Mouse (Mus musculus): ENCODE measurements at regions not wholly inside any gene's neighbourhood (a gene's known extent, or its start where the extent isn't known, plus 50 kb on each side); places are given as distances from the start of the nearest gene placed in this dataset.

DNA sequence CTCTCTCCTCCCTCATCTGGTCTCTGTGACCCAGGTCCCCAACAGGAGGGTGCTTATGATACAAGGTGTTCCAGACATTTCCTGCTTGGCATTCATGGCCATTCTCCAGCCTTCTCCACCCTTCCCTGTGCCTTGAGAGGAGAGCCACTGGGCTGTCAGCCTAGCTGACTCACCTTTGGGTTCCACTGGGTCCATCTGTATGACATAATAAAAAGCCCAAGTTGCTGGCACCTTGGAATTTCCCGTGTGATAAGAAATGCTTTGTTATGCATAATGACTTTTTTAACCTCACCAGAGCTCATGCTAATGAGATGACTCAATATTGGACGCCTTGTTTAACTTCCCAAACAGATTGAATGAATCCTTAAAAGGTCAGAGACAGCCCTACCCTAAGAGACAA, 236.2 kb downstream of the Fam43a start:
- Histone ChIP-seq H3K9ac (replicated peaks) (no peak overlapping the region), H3K4me2 (ENCODE audit: low read depth, low read length) (no peak overlapping the region), H3K27me3 (ENCODE audit: insufficient read depth, low read length) (no peaks in the 10 kb centered on the region), H3K36me3 (replicated peaks; ENCODE audit: insufficient read depth, low read length) (no peaks in the 10 kb centered on the region), H3K4me3 (ENCODE audit: low read depth, low read length) (no peak overlapping the region), H3K4me1 (ENCODE audit: insufficient read depth) (no peaks in the 10 kb centered on the region), H3K9me3 (ENCODE audit: low read length) (no peaks in the 10 kb centered on the region), H3K27ac (ENCODE audit: low read depth) (no peak overlapping the region)
- no peak for TF ChIP-seq EP300 (IDR thresholded peaks at IDR 0.05; ENCODE audit: low read depth)
- no peak for TF ChIP-seq CTCF (IDR thresholded peaks at IDR 0.05; ENCODE audit: low read depth)
- no peak for ATAC-seq
- 38% methylated on average over 2 of the region's 2 CpGs for WGBS (ENCODE audit: insufficient replicate concordance)
- no peak for DNase-seq

DNA sequence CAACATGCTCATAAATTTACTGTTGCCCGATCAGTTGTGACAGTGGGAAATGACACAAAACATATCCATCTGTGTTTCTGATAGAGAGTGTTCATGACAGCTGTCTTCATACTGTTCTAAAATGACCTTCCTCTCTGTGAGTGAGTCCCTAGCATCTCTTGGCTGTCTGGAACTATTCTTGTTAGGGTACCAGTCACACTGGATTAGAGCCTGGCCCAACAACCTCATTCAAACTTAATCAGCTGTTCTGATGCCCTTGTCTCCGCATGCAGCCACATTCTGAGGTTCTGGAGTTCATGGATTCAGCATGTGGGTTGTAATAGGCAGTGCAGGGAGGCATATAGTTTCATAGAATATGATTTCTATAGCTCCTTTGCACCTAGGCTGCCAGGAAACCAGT, 238.4 kb downstream of the Xxylt1 start:
- ATAC-seq (no peak), DNase-seq (no peak)
- TF ChIP-seq CTCF (IDR thresholded peaks at IDR 0.05; ENCODE audit: low read depth) (no peak), EP300 (IDR thresholded peaks at IDR 0.05; ENCODE audit: low read depth) (no peak)
- Histone ChIP-seq H3K4me2 (ENCODE audit: low read depth, low read length) (no peak overlapping the region), H3K4me3 (ENCODE audit: low read depth, low read length) (no peak overlapping the region), H3K4me1 (ENCODE audit: insufficient read depth) (no peaks in the 10 kb centered on the region), H3K36me3 (replicated peaks; ENCODE audit: insufficient read depth, low read length) (no peaks in the 10 kb centered on the region), H3K9me3 (ENCODE audit: low read length) (no peaks in the 10 kb centered on the region), H3K27me3 (ENCODE audit: insufficient read depth, low read length) (no peaks in the 10 kb centered on the region), H3K27ac (ENCODE audit: low read depth) (no peak overlapping the region), H3K9ac (replicated peaks) (no peak overlapping the region)
- 76% methylated on average over 2 of the region's 2 CpGs for WGBS (ENCODE audit: insufficient replicate concordance)

DNA sequence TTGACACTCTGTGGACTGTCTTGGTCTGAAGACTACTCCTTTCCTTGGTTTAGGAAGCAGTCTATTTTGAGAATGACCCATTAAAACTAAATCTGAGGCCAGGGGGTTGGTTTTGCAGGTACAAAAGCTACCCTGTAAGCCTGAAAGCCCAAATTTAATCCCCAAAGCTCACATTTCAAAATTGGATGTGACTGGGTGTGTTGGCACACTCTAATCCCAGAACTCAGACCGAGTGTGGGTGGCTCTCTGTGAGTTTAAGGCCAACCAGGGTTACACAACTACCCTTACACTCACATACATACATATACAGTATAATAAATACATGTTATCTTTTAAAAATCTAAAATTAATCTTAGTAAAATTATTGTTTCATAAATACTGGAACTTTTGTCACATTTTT, 228.6 kb downstream of the Xxylt1 start:
- H3K4me2 ChIP-seq (ENCODE audit: low read depth, low read length), result no peak overlapping the region
- H3K4me3 ChIP-seq (ENCODE audit: low read depth, low read length), result no peak overlapping the region
- H3K27ac ChIP-seq (ENCODE audit: low read depth), result no peak overlapping the region
- H3K4me1 ChIP-seq (ENCODE audit: insufficient read depth), result no peaks in the 10 kb centered on the region
- H3K36me3 ChIP-seq (replicated peaks; ENCODE audit: insufficient read depth, low read length), result no peaks in the 10 kb centered on the region
- ATAC-seq (no peak), DNase-seq (no peak)
- H3K9ac ChIP-seq (replicated peaks), result no peak overlapping the region
- H3K27me3 ChIP-seq (ENCODE audit: insufficient read depth, low read length), result no peaks in the 10 kb centered on the region
- TF ChIP-seq EP300 (IDR thresholded peaks at IDR 0.05; ENCODE audit: low read depth) (no peak), CTCF (IDR thresholded peaks at IDR 0.05; ENCODE audit: low read depth) (no peak)
- 61% methylated on average over 1 of the region's 1 CpGs for WGBS (ENCODE audit: insufficient replicate concordance)
- no peaks in the 10 kb centered on the region for H3K9me3 ChIP-seq (ENCODE audit: low read length)

DNA sequence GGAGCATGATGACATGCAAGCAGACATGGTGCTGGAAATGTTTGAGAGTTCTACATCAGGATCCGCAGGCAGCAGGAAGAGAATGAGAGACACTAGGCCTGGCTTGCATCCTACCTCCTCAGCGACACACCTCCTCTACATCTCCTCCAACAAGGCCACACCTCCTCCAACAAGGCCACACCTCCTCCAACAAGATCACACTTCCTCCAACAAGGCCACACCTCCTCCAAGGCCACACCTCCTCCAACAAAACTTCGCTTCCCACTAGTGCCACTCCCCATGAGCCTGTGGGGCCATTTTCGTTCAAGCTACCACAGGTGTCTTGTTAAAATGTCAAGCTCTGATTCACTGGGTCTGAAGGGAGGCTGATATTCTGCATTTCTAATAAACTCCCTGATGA, 226.5 kb downstream of the Xxylt1 start:
- TF ChIP-seq EP300 (IDR thresholded peaks at IDR 0.05; ENCODE audit: low read depth) (no peak), CTCF (IDR thresholded peaks at IDR 0.05; ENCODE audit: low read depth) (no peak)
- no peak overlapping the region for H3K9ac ChIP-seq (replicated peaks)
- 62% methylated on average over 4 of the region's 4 CpGs for WGBS (ENCODE audit: insufficient replicate concordance)
- no peak overlapping the region for H3K27ac ChIP-seq (ENCODE audit: low read depth)
- H3K4me3 ChIP-seq (ENCODE audit: low read depth, low read length), result no peak overlapping the region
- H3K4me1 ChIP-seq (ENCODE audit: insufficient read depth), result no peaks in the 10 kb centered on the region
- no peak for DNase-seq
- ATAC-seq, result no peak
- H3K27me3 ChIP-seq (ENCODE audit: insufficient read depth, low read length), result no peaks in the 10 kb centered on the region
- H3K9me3 ChIP-seq (ENCODE audit: low read length), result no peaks in the 10 kb centered on the region
- H3K36me3 ChIP-seq (replicated peaks; ENCODE audit: insufficient read depth, low read length), result no peaks in the 10 kb centered on the region
- no peak overlapping the region for H3K4me2 ChIP-seq (ENCODE audit: low read depth, low read length)

DNA sequence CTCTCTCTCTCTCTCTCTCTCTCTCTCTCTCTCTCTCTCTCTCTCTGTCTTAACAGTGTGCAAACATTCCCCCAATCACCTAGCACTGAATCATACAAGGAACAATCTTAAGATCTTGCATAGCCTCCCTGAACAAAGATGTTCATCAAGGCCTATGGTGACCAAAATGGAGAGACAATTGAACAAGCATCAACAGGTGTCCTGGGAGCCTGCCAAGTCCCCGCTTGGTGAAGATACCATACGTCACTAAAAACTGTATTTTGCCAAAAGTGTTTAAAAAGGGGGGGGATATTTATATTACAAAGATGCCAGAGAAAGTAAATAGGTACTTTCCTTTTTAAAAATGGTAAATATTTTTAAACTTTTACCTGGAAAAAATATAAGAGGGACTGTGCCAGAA, 223.6 kb downstream of the Xxylt1 start:
- no peaks in the 10 kb centered on the region for H3K4me1 ChIP-seq (ENCODE audit: insufficient read depth)
- H3K27me3 ChIP-seq (ENCODE audit: insufficient read depth, low read length), result no peaks in the 10 kb centered on the region
- no peak overlapping the region for H3K27ac ChIP-seq (ENCODE audit: low read depth)
- no peak overlapping the region for H3K4me2 ChIP-seq (ENCODE audit: low read depth, low read length)
- TF ChIP-seq CTCF (IDR thresholded peaks at IDR 0.05; ENCODE audit: low read depth) (no peak), EP300 (IDR thresholded peaks at IDR 0.05; ENCODE audit: low read depth) (no peak)
- no peak overlapping the region for H3K9ac ChIP-seq (replicated peaks)
- no peak overlapping the region for H3K4me3 ChIP-seq (ENCODE audit: low read depth, low read length)
- ATAC-seq (no peak), DNase-seq (no peak)
- 54% methylated on average over 2 of the region's 2 CpGs for WGBS (ENCODE audit: insufficient replicate concordance)
- H3K36me3 ChIP-seq (replicated peaks; ENCODE audit: insufficient read depth, low read length), result no peaks in the 10 kb centered on the region
- H3K9me3 ChIP-seq (ENCODE audit: low read length), result no peaks in the 10 kb centered on the region

DNA sequence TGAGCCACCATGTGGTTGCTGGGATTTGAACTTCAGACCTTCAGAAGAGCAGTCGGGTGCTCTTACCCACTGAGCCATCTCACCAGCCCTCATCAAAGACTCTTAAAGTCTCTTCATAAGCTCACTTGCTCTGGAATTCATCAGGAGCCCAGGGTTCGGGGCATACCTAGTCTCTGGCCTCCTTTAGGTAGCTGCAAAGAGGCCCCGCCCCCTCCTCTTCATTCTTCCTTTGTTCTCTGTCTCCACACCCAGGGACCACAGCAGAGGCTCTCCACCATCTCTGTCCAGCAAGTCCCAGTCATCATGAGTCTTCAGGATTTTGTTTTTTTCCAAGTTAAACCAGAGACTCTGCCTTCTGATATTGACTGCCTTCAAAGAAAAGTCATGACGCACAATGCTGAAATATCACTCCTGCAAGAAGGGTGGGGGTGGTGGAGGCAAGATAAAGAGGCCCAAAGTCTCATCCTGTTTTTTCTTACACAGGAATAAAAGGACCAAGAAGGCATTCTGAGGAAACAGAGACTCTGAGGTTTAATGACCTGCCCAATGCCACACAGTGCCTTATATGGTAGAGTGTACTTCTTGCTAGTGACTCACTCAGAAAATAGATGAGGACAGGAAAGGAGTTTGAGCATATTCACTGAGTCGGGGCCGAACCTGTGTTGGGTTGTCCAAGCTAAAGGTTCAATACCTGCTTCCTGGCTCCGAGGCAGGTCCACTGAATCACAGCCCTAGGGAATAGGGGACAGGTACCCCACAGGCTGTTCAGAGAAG, 211.9 kb downstream of the Xxylt1 start:
- Histone ChIP-seq H3K4me1 (ENCODE audit: insufficient read depth) (peaks cover 16% of the 10 kb centered on the region), H3K9ac (replicated peaks) (no peak overlapping the region), H3K4me2 (ENCODE audit: low read depth, low read length) (no peak overlapping the region), H3K36me3 (replicated peaks; ENCODE audit: insufficient read depth, low read length) (no peaks in the 10 kb centered on the region), H3K27ac (ENCODE audit: low read depth) (peak overlapping the region; percentile 18; the same call in 1 of the 2 replicates), H3K9me3 (ENCODE audit: low read length) (no peaks in the 10 kb centered on the region; the same call in 1 of the 2 replicates), H3K27me3 (ENCODE audit: insufficient read depth, low read length) (no peaks in the 10 kb centered on the region), H3K4me3 (ENCODE audit: low read depth, low read length) (no peak overlapping the region)
- 68% methylated on average over 7 of the region's 7 CpGs for WGBS (ENCODE audit: insufficient replicate concordance)
- peak; percentile 56 for ATAC-seq
- no peak for DNase-seq
- no peak for TF ChIP-seq CTCF (IDR thresholded peaks at IDR 0.05; ENCODE audit: low read depth)
- TF ChIP-seq EP300 (IDR thresholded peaks at IDR 0.05; ENCODE audit: low read depth), result peak; percentile 44; the same call in 1 of the 2 replicates

All from liver, postnatal 0 days (tissue).